Mouse (Mus musculus): ENCODE measurements around the gene Timp2. TPM values are rescaled to one million over a fixed set of nuclear protein-coding genes. Genes with fewer than 3 reads are reported as not detected.

Timp2 gene
- polyA plus RNA-seq (2015; fragmentation: Nextera tagmentation; extraction: Ambion mirVana) = 181 and 206 TPM in 2 replicates

GRCm38 (mm10) chr11:118355640-118356039, at the start of gene Timp2:
Gene Timp2, minus strand, starts transcription at chr11:118355740.

GRCm38 (mm10) chr11:118401760-118402280, 46.3 kb upstream of the Timp2 start, which contains the start of gene Lgals3bp:
Gene Lgals3bp, minus strand, starts transcription at chr11:118402092.

GRCm38 (mm10) chr11:118342400-118342981, 13.0 kb downstream of the Timp2 start, which contains the start of gene Cep295nl:
Gene Cep295nl, minus strand, starts transcription at chr11:118342500.

GRCm38 (mm10) chr11:118289999-118290889, 65.3 kb downstream of the Timp2 start, which contains the start of gene Usp36:
Gene Usp36, minus strand, starts transcription at chr11:118290244.

Other genes with a start within 250 kb of the Timp2 start
- 0.04 TPM in 2 replicates for gene Dnah17, start 225.1 kb downstream of the Timp2 start, polyA plus RNA-seq (2015; fragmentation: Nextera tagmentation; extraction: Ambion mirVana)
- 10.2 and 10.7 TPM in 2 replicates for gene Cyth1, start 107.1 kb downstream of the Timp2 start, polyA plus RNA-seq (2015; fragmentation: Nextera tagmentation; extraction: Ambion mirVana)
- gene Usp36, start 65.5 kb downstream of the Timp2 start, polyA plus RNA-seq (2015; fragmentation: Nextera tagmentation; extraction: Ambion mirVana) = 8.8 and 10.0 TPM in 2 replicates
- gene Cep295nl, start 13.2 kb downstream of the Timp2 start, polyA plus RNA-seq (2015; fragmentation: Nextera tagmentation; extraction: Ambion mirVana) = 1.1 and 1.3 TPM in 2 replicates
- gene Lgals3bp, start 46.4 kb upstream of the Timp2 start, polyA plus RNA-seq (2015; fragmentation: Nextera tagmentation; extraction: Ambion mirVana) = 72.6 and 84.5 TPM in 2 replicates
- gene Cant1, start 63.3 kb upstream of the Timp2 start, polyA plus RNA-seq (2015; fragmentation: Nextera tagmentation; extraction: Ambion mirVana) = 18.1 and 18.3 TPM in 2 replicates
- 11.4 and 12.1 TPM in 2 replicates for gene C1qtnf1, start 72.5 kb upstream of the Timp2 start, polyA plus RNA-seq (2015; fragmentation: Nextera tagmentation; extraction: Ambion mirVana)
- 10.4 and 11.5 TPM in 2 replicates for gene Engase, start 121.1 kb upstream of the Timp2 start, polyA plus RNA-seq (2015; fragmentation: Nextera tagmentation; extraction: Ambion mirVana)